Mouse (Mus musculus) gastrocnemius, adult 2 months (tissue): ENCODE data around the gene Gm28043. TPM values are rescaled to one million over a fixed set of nuclear protein-coding genes. Genes with fewer than 3 reads are reported as not detected.
A peak's percentile ranks its signal among the peaks of the same experiment; 100 is the strongest.

Source experiments
- DNase-seq: peaks from one replicate; pipeline ENCODE4 v3.0.0; 2022
- H3K27ac ChIP-seq: fragments of 200-600 bp; 2 replicates; pipeline ENCODE4 v1.8.1; 2022; ENCODE audit warnings: mild to moderate bottlenecking
- H3K4me3 ChIP-seq: fragments of 200-600 bp; 2 replicates; pipeline ENCODE4 v1.8.1; 2022; ENCODE audit warnings: mild to moderate bottlenecking, moderate library complexity
- CTCF ChIP-seq: fragments of 200-600 bp; IDR thresholded peaks from 2 replicates; pipeline ENCODE4 v1.8.1; 2022; ENCODE audit warnings: antibody characterized with exemption, mild to moderate bottlenecking, moderate library complexity
- intact Hi-C: fragments of 180-260 bp; cut with DNase I; formaldehyde crosslinking; loops from one replicate; pipeline ENCODE4 v1.15.1; 2025
- long read RNA-seq, 2 experiments: library from polyadenylated mRNA; stranded (forward); transcript quantifications; one replicate each; pipeline ENCODE4 v2.0.0; 2021
- total RNA-seq, 2 experiments: library from RNA; stranded (reverse); gene quantifications; 2 replicates each; pipeline ENCODE4 v1.2.3; 2021

Gm28043 gene
- 1 to 10 TPM in 1 of 2 experiments, under 1 TPM in 1; 0.70 to 1.2 TPM for total RNA-seq
- long read RNA-seq, experiment 1, partial matches to known transcripts = 8 of 12 reads
- long read RNA-seq, experiment 1, other reads (novel, unspliced or antisense) = 4 of 12 reads
- long read RNA-seq, experiment 2 = 0 reads

DNA sequence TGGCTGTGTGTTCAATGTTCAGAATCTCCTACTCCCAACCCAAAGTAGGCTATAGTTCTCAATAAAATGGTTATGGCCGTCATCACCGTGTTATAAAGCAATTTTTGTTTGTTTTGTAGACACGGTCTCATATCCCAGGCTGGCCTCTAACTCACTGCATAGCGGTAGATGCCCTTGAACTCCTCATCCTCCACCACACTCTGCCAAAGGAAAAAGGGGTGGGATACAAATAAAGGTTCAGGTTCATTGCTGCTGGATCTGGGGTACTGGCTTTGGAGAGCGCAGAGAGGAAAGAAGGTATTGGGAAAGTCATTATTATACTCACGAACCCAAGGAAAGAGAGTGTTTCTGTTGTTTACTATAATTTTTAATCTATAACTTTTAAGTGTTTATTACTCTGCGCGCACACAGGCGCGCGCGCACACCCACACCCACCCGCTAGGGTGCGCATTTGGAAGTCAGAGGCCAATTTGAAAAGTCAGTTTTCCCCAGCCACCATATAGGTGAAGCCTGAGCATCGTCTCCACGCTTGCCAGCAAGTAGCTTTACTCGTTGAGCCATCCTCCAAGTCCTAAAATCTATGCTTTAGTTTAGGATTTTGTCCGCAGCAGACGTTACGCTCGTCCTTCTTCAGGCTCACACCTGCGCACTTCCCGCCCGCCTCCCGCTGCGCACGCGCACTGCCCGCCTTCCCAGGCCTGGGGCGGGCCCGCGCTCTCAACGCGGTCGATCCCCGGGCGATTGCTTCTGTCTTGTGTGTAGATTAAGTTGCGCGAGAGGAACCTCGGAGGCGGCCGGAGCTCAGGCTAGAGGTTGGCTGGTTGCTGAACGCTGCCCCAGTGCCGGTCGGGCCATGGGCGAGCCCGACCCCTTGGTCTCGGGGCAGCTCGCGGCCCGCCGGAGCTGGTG lies at the start of gene Gm28043, which contains the start of gene Rnf8:
Gene Gm28043, plus strand, starts transcription at position 762 of the 909 bp plus-strand sequence.
Gene Rnf8, plus strand, starts transcription at position 676 of the 909 bp plus-strand sequence.
- intact Hi-C loops = no loop called here

DNA sequence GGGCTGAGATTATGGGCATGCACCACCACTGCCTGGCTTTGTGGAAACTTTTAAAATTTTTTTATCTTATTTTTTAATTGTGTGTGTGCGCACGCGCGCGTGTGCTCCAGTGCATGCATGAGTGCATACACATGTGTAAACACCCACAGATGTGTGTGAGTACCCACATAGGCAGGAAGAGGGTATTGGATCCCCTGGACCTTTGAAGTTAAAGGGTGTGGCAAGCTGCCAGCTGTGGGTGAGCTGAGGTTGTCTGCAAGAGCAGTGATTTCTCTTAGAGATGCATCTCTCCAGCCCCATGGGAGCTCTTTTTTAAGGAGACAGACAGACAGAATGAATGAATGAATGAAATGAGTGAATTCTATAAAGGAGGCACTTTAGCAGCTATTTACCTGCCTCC lies 49.2 kb upstream of the Gm28043 start:
- TF ChIP-seq CTCF = no peak
- intact Hi-C loops = no loop called here
- no peak overlapping the region for H3K4me3 ChIP-seq
- no peak overlapping the region for H3K27ac ChIP-seq
- DNase-seq = no peak

More for the DNA sequence above, at the start of gene Gm28043, which contains the start of gene Rnf8:
- Histone ChIP-seq H3K27ac (peak within 1 kb of the TSS; percentile 97), H3K4me3 (peak within 1 kb of the TSS; percentile 93)
- peak; percentile 97 for DNase-seq
- peak; percentile 73 for TF ChIP-seq CTCF

DNA sequence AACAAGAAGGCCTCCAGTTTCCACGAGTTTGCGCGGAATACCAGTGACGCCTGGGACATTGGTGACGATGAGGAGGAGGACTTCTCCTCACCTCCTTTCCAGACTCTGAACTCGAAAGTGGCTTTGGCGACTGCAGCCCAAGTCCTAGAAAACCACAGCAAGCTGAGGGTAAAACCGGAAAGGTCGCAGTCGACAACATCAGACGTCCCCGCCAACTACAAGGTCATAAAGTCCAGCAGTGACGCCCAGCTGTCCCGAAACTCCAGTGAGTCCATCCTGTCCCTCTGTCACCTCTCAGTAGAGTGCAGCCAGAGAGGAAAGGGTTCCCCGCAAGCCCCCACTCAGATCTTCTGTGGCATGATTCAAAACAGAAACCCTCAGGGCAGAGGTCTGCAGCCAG lies 46.2 kb upstream of the Gm28043 start:
- Histone ChIP-seq H3K4me3 (no peak overlapping the region), H3K27ac (no peak overlapping the region)
- intact Hi-C loops = no loop called here
- no peak for TF ChIP-seq CTCF
- DNase-seq = no peak

DNA sequence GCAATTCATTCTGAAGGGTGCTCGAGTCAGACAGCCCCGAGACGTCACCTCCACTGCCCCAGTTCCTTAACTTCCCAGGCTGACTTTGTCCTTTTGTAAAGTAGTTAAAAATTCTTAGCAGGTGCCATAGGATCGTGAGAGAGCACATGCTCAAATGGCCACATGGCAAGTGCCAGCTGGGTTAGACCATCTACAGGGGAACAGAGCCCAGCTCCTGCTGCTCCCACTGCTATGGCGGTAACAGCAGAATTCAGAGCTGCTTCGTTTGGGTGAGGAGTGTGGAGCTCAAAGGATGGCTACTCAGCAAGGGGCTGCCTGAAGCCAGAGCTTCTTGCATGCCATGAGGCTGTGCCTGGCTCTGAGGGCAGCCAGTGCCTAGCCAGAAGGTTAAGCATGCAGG lies 44.8 kb upstream of the Gm28043 start:
- Histone ChIP-seq H3K27ac (no peak overlapping the region), H3K4me3 (no peak overlapping the region)
- no peak for DNase-seq
- intact Hi-C loops = no loop called here
- no peak for TF ChIP-seq CTCF

DNA sequence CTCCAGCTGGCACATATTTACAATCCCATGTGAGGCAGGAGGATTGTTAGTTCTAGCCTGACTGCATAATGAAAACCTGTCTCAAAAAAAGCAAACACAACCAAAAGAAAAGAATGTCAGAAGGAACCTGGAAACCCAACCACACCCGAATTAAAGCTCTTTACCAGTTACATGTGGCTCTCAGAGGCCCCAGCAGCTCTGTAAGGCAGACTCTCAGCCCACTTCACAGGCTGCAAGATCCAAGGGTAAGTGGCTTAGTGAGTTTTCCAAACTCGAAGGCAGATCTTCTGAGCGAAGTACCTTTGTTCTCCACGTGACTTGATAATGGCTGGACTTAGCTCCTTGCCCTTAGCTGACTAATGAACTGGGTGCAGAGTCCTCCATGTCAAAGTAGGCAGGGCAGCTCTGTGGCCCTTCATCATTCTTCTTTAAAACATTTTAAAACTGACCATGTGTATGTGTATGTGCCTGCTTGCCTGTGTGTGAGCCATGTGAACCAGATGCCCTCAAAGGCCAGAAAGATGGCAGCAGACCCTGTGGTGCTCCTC lies 35.0 kb upstream of the Gm28043 start:
- intact Hi-C loops = no loop called here
- DNase-seq = no peak
- no peak for TF ChIP-seq CTCF
- Histone ChIP-seq H3K27ac (no peak overlapping the region), H3K4me3 (no peak overlapping the region)

DNA sequence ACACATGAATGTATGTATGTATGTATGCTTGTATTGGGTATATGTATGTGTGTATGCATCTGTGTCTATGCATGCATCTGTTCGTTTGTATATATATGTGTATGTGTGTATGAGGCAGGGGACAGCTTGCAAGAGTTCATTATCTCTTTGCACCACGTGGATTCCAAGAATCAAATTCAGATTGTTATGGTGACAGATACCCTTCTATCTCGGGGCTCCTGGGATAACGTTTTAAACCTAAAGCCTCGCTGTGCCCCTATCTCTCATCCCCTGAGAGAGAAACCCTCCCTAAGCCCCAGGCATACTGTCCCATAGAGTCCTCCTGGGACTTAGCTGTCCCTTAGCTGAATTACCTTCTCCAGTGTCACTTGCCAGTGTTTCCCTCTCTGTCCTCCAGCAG lies 31.1 kb upstream of the Gm28043 start:
- Histone ChIP-seq H3K27ac (no peak overlapping the region), H3K4me3 (no peak overlapping the region)
- DNase-seq = no peak
- intact Hi-C loops = no loop called here
- TF ChIP-seq CTCF = no peak

DNA sequence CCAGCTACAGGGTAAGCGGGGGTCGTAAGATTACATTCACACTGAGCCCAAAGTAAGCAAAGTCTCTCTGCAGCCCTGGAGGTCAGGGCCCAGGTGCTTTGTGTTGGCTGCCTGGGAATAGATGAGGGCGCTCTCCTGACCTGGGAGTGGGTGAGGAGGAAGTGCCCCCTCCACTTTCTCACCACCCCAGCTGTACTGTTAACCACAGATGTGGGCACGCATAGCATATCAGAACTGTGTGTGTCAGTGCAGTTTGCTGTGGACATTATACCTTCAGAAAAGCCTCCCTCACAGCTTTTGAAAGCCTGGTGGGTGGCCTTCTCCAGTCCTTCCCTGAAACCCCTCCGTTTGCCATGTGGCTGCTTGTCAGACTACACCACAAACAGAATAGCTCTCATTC lies 30.4 kb upstream of the Gm28043 start:
- intact Hi-C loops = no loop called here
- Histone ChIP-seq H3K4me3 (no peak overlapping the region), H3K27ac (no peak overlapping the region)
- TF ChIP-seq CTCF = no peak
- DNase-seq = no peak

DNA sequence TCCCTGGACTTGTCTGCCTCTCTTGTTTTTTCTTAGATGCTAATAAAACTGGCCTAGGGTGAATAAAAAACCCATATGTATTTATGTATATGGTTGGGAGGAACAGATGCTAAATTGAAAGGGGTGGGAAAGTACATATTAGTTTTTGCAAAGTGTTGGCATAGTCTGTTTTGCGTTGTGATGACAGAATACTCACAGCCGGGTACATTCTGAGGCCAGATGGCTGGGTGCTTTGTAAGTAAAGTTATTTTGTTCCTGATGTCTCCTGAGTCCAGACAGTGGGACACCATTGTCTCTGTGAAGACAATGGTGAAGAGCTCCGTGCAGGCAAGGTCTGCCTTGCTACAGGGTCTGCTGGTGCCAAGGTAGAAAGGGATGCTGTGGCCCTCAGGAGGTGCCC lies 29.9 kb upstream of the Gm28043 start:
- intact Hi-C loops = no loop called here
- TF ChIP-seq CTCF = no peak
- H3K27ac ChIP-seq = no peak overlapping the region

DNA sequence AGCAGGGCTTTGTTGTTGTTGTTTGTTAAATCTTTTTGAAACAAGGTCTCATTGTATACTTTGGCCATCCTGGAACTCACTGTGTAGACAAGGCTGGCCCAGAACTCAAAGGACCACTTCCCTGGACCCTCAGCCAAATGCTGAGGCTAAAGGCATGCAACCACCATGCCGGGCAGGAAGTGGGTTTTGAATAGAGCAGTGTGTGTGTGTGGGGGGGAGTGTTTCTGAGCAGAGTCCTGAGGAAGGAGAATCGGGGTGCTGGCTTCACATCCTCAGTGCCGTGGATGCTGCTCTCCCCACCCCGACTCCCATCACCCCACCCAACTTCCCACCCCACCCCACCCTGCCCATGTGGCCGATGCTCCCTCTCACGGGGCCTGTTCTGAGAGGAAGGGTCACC lies 29.2 kb upstream of the Gm28043 start:
- intact Hi-C loops = no loop called here
- DNase-seq = no peak
- Histone ChIP-seq H3K4me3 (no peak overlapping the region), H3K27ac (no peak overlapping the region)
- TF ChIP-seq CTCF = no peak

More for the DNA sequence above, 29.9 kb upstream of the Gm28043 start:
- no peak overlapping the region for H3K4me3 ChIP-seq
- no peak for DNase-seq

DNA sequence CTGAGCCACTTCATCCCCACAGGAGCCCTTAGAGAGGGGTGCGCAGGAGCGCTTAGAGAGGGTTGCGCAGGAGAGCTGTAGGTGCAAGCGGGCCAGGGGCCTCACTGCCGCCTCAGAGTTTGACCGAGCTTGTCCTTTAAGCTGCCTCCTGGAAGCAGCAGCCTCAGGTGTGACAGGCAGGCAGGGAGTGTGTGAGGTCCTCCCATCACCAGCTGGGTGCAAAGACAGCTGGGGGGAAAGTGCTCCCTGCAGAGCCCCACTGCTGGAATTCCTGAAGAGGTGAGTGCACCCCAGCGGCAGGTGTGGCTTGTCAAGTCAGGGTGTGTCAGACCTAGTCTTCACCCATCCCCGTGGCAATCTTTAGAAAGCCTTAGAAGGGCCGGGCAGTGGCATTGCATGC lies 27.8 kb upstream of the Gm28043 start:
- no peak for TF ChIP-seq CTCF

DNA sequence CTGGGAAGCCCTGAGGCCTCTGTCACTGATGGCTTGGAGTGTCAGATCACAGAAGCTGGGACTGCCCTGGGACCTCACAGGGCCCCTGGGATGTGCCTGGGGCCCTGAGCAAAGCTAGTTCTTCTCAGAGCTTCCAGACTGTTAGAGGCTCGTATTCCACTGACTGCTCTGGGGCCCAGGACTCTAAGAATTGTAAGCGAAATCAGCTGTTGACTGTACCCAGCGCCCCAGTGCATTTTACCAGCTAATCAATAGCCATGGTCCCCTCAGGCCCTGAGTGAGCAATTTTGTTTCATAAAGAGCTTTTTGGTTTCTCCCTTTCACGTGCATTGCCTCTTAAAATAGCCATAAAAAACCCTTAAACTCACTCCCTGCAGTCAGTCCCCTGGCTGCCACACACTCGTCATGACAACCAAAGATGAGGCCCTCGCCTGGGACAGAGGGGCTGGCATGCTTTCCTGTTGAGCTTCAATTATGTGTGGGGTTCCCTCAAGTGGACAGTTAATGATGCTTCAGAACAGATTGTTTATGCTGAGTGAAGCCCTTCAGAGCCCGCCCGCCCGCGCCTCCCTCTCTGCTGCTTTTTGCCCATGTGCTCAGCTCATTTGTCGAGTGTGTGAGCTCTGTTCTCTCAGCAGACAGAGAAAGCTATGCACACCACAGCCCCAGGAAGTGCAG lies 25.3 kb upstream of the Gm28043 start:
- no peak for DNase-seq
- intact Hi-C loops = no loop called here
- Histone ChIP-seq H3K27ac (no peak overlapping the region), H3K4me3 (no peak overlapping the region)
- no peak for TF ChIP-seq CTCF

More for the DNA sequence above, 27.8 kb upstream of the Gm28043 start:
- intact Hi-C loops = no loop called here
- DNase-seq = no peak
- H3K4me3 ChIP-seq = no peak overlapping the region
- H3K27ac ChIP-seq = no peak overlapping the region

DNA sequence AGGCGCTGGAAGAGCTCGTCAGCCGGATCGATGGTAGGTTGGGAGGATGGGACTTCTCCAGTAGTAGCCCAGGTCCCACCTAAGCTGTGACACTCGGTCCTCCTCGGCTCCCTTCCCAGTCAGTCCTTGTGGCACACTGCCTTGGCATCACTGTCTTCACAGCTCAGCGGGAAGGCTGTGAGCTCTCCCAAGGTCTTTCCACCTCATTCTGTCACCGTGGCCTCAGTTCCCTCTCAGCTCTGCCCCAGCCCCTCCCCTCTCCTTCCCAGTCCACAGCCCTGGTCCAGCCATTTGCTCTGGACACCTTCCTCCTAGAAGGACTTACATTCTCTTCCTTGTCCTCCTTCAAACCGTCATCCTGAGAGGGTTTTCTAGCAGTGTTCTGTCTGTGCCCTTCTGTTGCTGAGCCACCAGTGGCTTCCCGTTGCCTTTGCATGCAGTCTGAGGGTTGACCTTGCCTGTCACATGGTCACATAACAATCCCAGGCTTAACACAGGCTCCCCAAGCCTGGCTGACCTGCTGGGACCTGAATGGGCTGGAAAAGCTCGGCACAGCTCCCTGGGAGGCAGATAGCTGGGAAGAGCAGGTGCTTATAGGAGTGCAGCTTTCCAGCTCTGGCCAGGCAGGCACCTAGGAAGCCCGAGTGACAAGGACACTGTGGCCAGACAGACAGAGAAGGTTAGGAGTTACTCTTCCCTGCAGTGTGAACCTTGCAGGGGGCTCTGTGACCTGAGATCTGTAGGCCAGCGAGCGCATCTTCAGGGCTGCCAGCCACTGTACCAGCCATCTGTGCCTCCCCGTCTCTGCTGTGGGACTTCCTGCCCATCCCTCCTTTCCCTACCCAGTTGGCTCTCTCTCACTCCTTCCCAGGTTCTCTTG lies 18.5 kb upstream of the Gm28043 start:
- no peak overlapping the region for H3K4me3 ChIP-seq
- H3K27ac ChIP-seq = no peak overlapping the region
- no peak for DNase-seq
- intact Hi-C loops = no loop called here
- TF ChIP-seq CTCF = no peak
